Mouse (Mus musculus): ENCODE results near the gene Sp2.

GRCm38 (mm10) chr11:96908594-96908993 is 74.2 kb downstream of the Sp2 start:
- TF ChIP-seq EP300 (IDR thresholded peaks at IDR 0.05; ENCODE audit: insufficient read depth, low read depth, low read length), result no peak
- TF ChIP-seq CTCF (IDR thresholded peaks at IDR 0.05), result no peak
- TF ChIP-seq POLR2A (IDR thresholded peaks at IDR 0.05; ENCODE audit: insufficient read depth, low read depth, low read length), result no peak
